ENCODE assay signal across 21 mouse cellular contexts in the genomic region with DNA sequence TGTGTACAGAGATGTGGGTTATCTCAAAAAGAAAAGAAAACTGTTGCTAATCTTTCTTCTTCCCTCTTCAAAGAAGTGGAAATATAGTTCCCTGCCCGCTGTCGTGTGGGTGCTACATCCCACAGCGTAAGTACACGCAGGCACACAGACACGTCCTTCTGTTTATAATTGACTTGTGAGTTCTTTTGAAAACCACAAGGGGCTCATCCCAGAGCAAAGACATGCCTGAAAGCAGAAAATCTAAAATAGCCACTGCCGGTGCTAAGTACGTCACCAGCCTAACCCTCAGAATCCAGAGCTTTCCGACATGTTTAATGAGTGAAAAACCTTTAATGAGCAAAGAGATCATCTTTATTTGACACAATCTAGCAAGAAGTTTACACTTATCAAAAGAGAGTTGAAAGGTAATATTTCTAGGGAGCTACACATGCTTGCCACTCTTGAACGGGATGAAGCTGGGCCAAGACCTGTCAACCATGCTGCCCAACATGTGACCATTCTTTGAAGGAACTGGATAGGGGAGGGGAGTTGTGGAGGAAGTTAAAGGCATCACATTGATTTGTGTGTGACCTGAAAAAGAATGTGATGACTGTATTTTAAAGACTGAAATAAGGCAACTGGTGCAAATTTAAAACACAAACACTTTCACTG. TPM values are rescaled to one million over a fixed set of nuclear protein-coding genes. Genes with fewer than 3 reads are reported as not detected.
"Had no signal": no experiment of that assay in that cellular context is flagged by ENCODE, and none has a peak within 500 bp of the region (broad histone marks: within the 10 kb centered on the region; RNA-seq: fewer than 3 reads in every experiment).

No protein-coding gene starts in this region.

- H3K36me3 ChIP-seq: liver, embryonic 13.5 days; lung, embryonic 15.5 days; midbrain, embryonic 15.5 days had no signal

- H3K9me3 ChIP-seq: limb, embryonic 12.5 days; liver, embryonic 13.5 days; lung, embryonic 15.5 days; midbrain, embryonic 15.5 days; neural tube, embryonic 13.5 days had no signal

- H3K27me3 ChIP-seq: limb, embryonic 12.5 days; liver, embryonic 13.5 days; lung, embryonic 15.5 days; midbrain, embryonic 15.5 days; neural tube, embryonic 13.5 days had no signal

- DNase-seq: kidney, postnatal 10 days; kidney, postnatal 4 days; liver; liver, embryonic 13.5 days; liver, postnatal 0 days; lung, postnatal 14 days; retina, postnatal 1 day; right cerebral cortex, postnatal 4 days; spleen, adult 18-20 months; thymus, adult 2 months; thymus, postnatal 25 days had no signal

- H3K9ac ChIP-seq: liver, embryonic 13.5 days; liver, postnatal 0 days; lung, embryonic 15.5 days; midbrain, embryonic 15.5 days; neural tube, embryonic 13.5 days had no signal

- H3K27ac ChIP-seq: limb, embryonic 12.5 days; liver, embryonic 13.5 days; lung, embryonic 15.5 days; midbrain, embryonic 15.5 days; neural tube, embryonic 13.5 days had no signal

- H3K4me3 ChIP-seq: limb, embryonic 12.5 days; liver, embryonic 13.5 days; lung, embryonic 15.5 days; midbrain, embryonic 15.5 days; neural tube, embryonic 13.5 days had no signal

- ATAC-seq: liver, postnatal 0 days; midbrain, embryonic 15.5 days had no signal

- H3K4me2 ChIP-seq: limb, embryonic 12.5 days; liver, embryonic 13.5 days; lung, embryonic 15.5 days; midbrain, embryonic 15.5 days; neural tube, embryonic 13.5 days had no signal

RNA-seq across cellular contexts. Expression of gene Gm17409, which starts 11.7 kb away (rescaled TPM):
- total RNA-seq: layer of hippocampus, postnatal 25 days; left cerebral cortex, adult 8-10 months; left cerebral cortex, postnatal 36 days; monocyte, adult 5-6 weeks had no signal
- polyA plus RNA-seq: kidney, embryonic 14.5 days; limb, embryonic 12.5 days; liver, embryonic 13.5 days; liver, postnatal 0 days; lung, embryonic 15.5 days; midbrain, embryonic 15.5 days; neural tube, embryonic 13.5 days; thymus, adult 2 months; urinary bladder, adult 2 months had no signal
